Mouse (Mus musculus) liver, embryonic 13.5 days (tissue): ENCODE measurements around the gene Ap5z1. TPM values are rescaled to one million over a fixed set of nuclear protein-coding genes. Genes with fewer than 3 reads are reported as not detected.

Experiments
- ATAC-seq: fragments of 200-750 bp; cut with Nextera tagmentation; 2 replicates; pipeline ENCODE4 v1.8.0; 2017; ENCODE audit warnings: low read depth, mild to moderate bottlenecking, moderate number of reproducible peaks, moderate library complexity
- DNase-seq: peaks from one replicate; pipeline ENCODE4 v3.0.0; 2022
- H3K27ac ChIP-seq: fragments of 300-500 bp; sonication (generic); 2 replicates; pipeline ENCODE4 v1.5.1; 2015; ENCODE audit warnings: moderate library complexity, mild to moderate bottlenecking, inconsistent platforms
- H3K27me3 ChIP-seq: fragments of 300-500 bp; sonication (generic); 2 replicates; pipeline ENCODE4 v1.6.1; 2015; ENCODE audit warnings: mild to moderate bottlenecking, inconsistent platforms
- H3K36me3 ChIP-seq: fragments of 300-500 bp; sonication (generic); 2 replicates; pipeline ENCODE4 v1.6.1; 2015; ENCODE audit warnings: mild to moderate bottlenecking, inconsistent platforms
- H3K4me1 ChIP-seq: fragments of 300-500 bp; sonication (generic); replicated peaks from 2 replicates; pipeline ENCODE4 v1.6.1; 2015; ENCODE audit warnings: inconsistent platforms
- H3K4me2 ChIP-seq: fragments of 300-500 bp; sonication (generic); 2 replicates; pipeline ENCODE4 v1.6.1; 2015; ENCODE audit warnings: inconsistent platforms, mild to moderate bottlenecking, moderate library complexity
- H3K4me3 ChIP-seq: fragments of 300-500 bp; sonication (generic); replicated peaks from 2 replicates; pipeline ENCODE4 v1.5.1; 2015; ENCODE audit warnings: mild to moderate bottlenecking, inconsistent platforms
- H3K9ac ChIP-seq: fragments of 300-500 bp; sonication (generic); 2 replicates; pipeline ENCODE4 v1.6.1; 2015; ENCODE audit warnings: mild to moderate bottlenecking, inconsistent platforms
- H3K9me3 ChIP-seq: fragments of 300-500 bp; sonication (generic); replicated peaks from 2 replicates; pipeline ENCODE4 v1.6.1; 2016; ENCODE audit warnings: inconsistent platforms
- WGBS: fragments of 180-500 bp; shearing (Covaris S2); methylation state at CpG from one replicate; pipeline ENCODE4 v1.1.7; 2015; ENCODE audit not compliant: insufficient replicate concordance; 5-methylcytosine and 5-hydroxymethylcytosine counted together
- polyA plus RNA-seq: library from polyadenylated mRNA; unstranded; fragments of >200 nt; fragmentation: Nextera tagmentation; extraction: Ambion mirVana; gene quantifications from 2 replicates; pipeline ENCODE4 v1.2.1, GENCODE M21; 2015

Ap5z1 gene
- polyA plus RNA-seq, 1 experiment from 2014 or later = 4.5 TPM

DNA sequence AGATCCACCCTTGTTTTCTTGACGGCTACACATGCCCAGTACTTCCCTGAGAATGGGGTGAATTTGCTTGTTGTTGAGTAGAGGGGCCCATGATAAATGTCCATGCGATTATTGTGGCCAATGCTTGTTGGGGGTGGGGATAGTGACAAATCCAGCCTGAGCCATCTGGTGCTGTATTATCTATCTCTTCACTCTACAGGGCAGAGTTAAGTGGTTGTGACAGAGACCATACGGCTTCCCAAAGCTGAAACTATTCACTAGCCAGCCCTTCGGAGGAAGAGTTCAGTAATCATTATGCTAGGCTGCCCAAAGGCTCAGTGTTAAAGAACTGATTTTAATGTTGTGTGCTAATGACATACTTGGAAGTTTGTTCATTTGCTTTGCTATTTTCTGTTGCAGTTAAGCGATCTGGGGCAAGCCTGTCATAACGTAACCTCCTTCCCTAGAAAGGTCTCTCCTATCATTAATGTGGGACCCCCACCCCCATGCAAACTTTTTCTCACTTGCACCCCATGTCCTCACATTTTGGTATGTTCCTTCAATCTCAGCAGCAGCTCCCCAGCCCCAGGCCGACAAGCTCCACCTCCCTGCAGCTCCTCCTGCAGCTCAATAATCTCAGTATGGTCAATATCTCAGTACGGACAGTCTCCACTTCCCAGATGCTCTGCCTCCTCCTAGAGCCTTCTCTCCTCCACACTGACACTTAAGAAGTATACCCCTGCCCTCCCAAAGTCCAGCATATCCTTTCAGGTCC, 61.1 kb downstream of the Ap5z1 start:
- WGBS = 68% methylated on average over 8 of the region's 8 CpGs
- ATAC-seq (no peak), DNase-seq (no peak)
- Histone ChIP-seq H3K4me3 (no peak overlapping the region), H3K36me3 (no peaks in the 10 kb centered on the region), H3K9ac (no peak overlapping the region), H3K4me2 (no peak overlapping the region), H3K27ac (no peak overlapping the region), H3K4me1 (peaks cover 14% of the 10 kb centered on the region), H3K27me3 (peaks cover 22% of the 10 kb centered on the region), H3K9me3 (no peaks in the 10 kb centered on the region)

Other genes with a start within 250 kb of the Ap5z1 start
- 1.7 and 1.8 TPM in 2 replicates for gene Foxk1, start 62.4 kb upstream of the Ap5z1 start, polyA plus RNA-seq
- not detected in 2 replicates for gene Papolb, start 66.1 kb downstream of the Ap5z1 start, polyA plus RNA-seq
- gene Radil, start 87.2 kb downstream of the Ap5z1 start, polyA plus RNA-seq = 0.09 and 0.14 TPM in 2 replicates
- gene Mmd2, start 144.9 kb downstream of the Ap5z1 start, polyA plus RNA-seq = 16.9 and 19.5 TPM in 2 replicates
- 35.4 and 38.9 TPM in 2 replicates for gene Wipi2, start 163.8 kb downstream of the Ap5z1 start, polyA plus RNA-seq
- gene Slc29a4, start 228.6 kb downstream of the Ap5z1 start, polyA plus RNA-seq = 0.21 and 0.36 TPM in 2 replicates